25 mouse cellular contexts compared by ENCODE assay signal in genomic region chr1:171230215-171230614, GRCm38 (mm10). TPM values are rescaled to one million over a fixed set of nuclear protein-coding genes. Genes with fewer than 3 reads are reported as not detected.
DNase-seq lines count a peak whose midpoint lies in the region; ATAC-seq lines count a peak whose summit lies in the region.
"Had no signal": no experiment of that assay in that cellular context is flagged by ENCODE, and none has a peak within 500 bp of the region (broad histone marks: within the 10 kb centered on the region; RNA-seq: fewer than 3 reads in every experiment).

No protein-coding gene starts in this region.

- H3K4me3 ChIP-seq in heart, embryonic 10.5 days, result no peak overlapping the region
- H3K4me3 ChIP-seq in heart, embryonic 11.5 days (ENCODE audit: low read depth, low read length), result no peak overlapping the region
- H3K4me3 ChIP-seq in midbrain, embryonic 10.5 days, result no peak overlapping the region
- H3K4me3 ChIP-seq in midbrain, embryonic 15.5 days, result no peak overlapping the region
- H3K4me3 ChIP-seq: erythroblast, embryonic 14.5 days; forebrain, embryonic 15.5 days; hindbrain, embryonic 12.5 days; left cerebral cortex, adult 2 months had no signal

- peaks cover 16% of the 10 kb centered on the region for H3K36me3 ChIP-seq in heart, embryonic 10.5 days
- H3K36me3 ChIP-seq in heart, embryonic 11.5 days (ENCODE audit: control insufficient read depth, insufficient read depth, low read length), result peaks cover 8% of the 10 kb centered on the region; the same call in 1 of the 2 replicates
- H3K36me3 ChIP-seq in midbrain, embryonic 10.5 days, result peaks cover 20% of the 10 kb centered on the region
- peaks cover 17% of the 10 kb centered on the region for H3K36me3 ChIP-seq in midbrain, embryonic 15.5 days (replicated peaks)

- H3K4me2 ChIP-seq in heart, embryonic 11.5 days, result no peak overlapping the region
- no peak overlapping the region for H3K4me2 ChIP-seq in midbrain, embryonic 15.5 days
- H3K4me2 ChIP-seq: forebrain, embryonic 15.5 days; hindbrain, embryonic 12.5 days had no signal

- peak overlapping the region; percentile 16; the same call in 1 of the 2 replicates for H3K27ac ChIP-seq in heart, embryonic 10.5 days
- no peak overlapping the region for H3K27ac ChIP-seq in heart, embryonic 11.5 days (ENCODE audit: low read depth, low read length)
- H3K27ac ChIP-seq in midbrain, embryonic 10.5 days (replicated peaks), result peak overlapping the region; percentile 59
- no peak overlapping the region for H3K27ac ChIP-seq in midbrain, embryonic 15.5 days
- H3K27ac ChIP-seq: forebrain, embryonic 15.5 days; hindbrain, embryonic 12.5 days; left cerebral cortex, adult 2 months had no signal

- ATAC-seq in heart, embryonic 11.5 days (replicated peaks; ENCODE audit: insufficient number of reproducible peaks, low FRiP score, low TSS enrichment), result no peak
- no peak for ATAC-seq in midbrain, embryonic 15.5 days (replicated peaks)
- no peak for ATAC-seq in megakaryocyte progenitor cell, adult 5-6 weeks (replicated peaks; ENCODE audit: poor library complexity)
- ATAC-seq: forebrain, embryonic 15.5 days; intestine, embryonic 16.5 days; lung, postnatal 0 days; midbrain, embryonic 16.5 days had no signal

- H3K27me3 ChIP-seq in heart, embryonic 10.5 days (ENCODE audit: insufficient read depth, poor library complexity, severe bottlenecking), result no peaks in the 10 kb centered on the region
- H3K27me3 ChIP-seq in heart, embryonic 11.5 days (ENCODE audit: control insufficient read depth, insufficient read depth, low read length), result no peaks in the 10 kb centered on the region
- no peaks in the 10 kb centered on the region for H3K27me3 ChIP-seq in midbrain, embryonic 10.5 days (ENCODE audit: low read depth, poor library complexity, severe bottlenecking)
- no peaks in the 10 kb centered on the region for H3K27me3 ChIP-seq in midbrain, embryonic 15.5 days (replicated peaks)
- H3K27me3 ChIP-seq: forebrain, embryonic 15.5 days; hindbrain, embryonic 12.5 days had no signal

- 78% methylated on average over 3 of the region's 3 CpGs for WGBS in heart, embryonic 10.5 days
- WGBS in heart, embryonic 11.5 days (ENCODE audit: insufficient replicate concordance), result 72% methylated on average over 3 of the region's 3 CpGs
- 53% methylated on average over 3 of the region's 3 CpGs for WGBS in midbrain, embryonic 10.5 days
- WGBS in midbrain, embryonic 15.5 days, result 50% methylated on average over 3 of the region's 3 CpGs

- H3K9ac ChIP-seq in heart, embryonic 11.5 days (ENCODE audit: low read depth, low read length), result no peak overlapping the region
- H3K9ac ChIP-seq in midbrain, embryonic 15.5 days, result no peak overlapping the region
- H3K9ac ChIP-seq: forebrain, embryonic 15.5 days; hindbrain, embryonic 12.5 days had no signal

- H3K9me3 ChIP-seq in heart, embryonic 10.5 days, result no peaks in the 10 kb centered on the region
- H3K9me3 ChIP-seq in heart, embryonic 11.5 days (replicated peaks; ENCODE audit: control insufficient read depth, low read length), result no peaks in the 10 kb centered on the region
- H3K9me3 ChIP-seq in midbrain, embryonic 10.5 days (replicated peaks), result no peaks in the 10 kb centered on the region
- no peaks in the 10 kb centered on the region for H3K9me3 ChIP-seq in midbrain, embryonic 15.5 days
- H3K9me3 ChIP-seq: forebrain, embryonic 15.5 days; hindbrain, embryonic 12.5 days had no signal

- DNase-seq in heart, embryonic 10.5 days (ENCODE audit: low spot score), result no peak
- DNase-seq in midbrain, embryonic 10.5 days (ENCODE audit: low spot score), result no peak
- DNase-seq in forelimb bud, embryonic 11.5 days (ENCODE audit: low read depth, low spot score), result peak; percentile 72
- peak; percentile 17 for DNase-seq in mesoderm, embryonic 11.5 days (ENCODE audit: low read depth, low spot score)
- DNase-seq in right cerebral cortex, adult 18-20 months, result no peak
- DNase-seq: B cell, adult 2 months; cerebellum, adult 9-11 months; gastrocnemius, postnatal 25 days; heart, postnatal 10 days; kidney, postnatal 25 days; thymus, postnatal 14 days had no signal

- H3K4me1 ChIP-seq in heart, embryonic 10.5 days, result peaks cover 25% of the 10 kb centered on the region
- peaks cover 8% of the 10 kb centered on the region; the same call in 1 of the 2 replicates for H3K4me1 ChIP-seq in heart, embryonic 11.5 days (ENCODE audit: control insufficient read depth, insufficient read depth, low read length)
- H3K4me1 ChIP-seq in midbrain, embryonic 10.5 days, result peaks cover 31% of the 10 kb centered on the region
- H3K4me1 ChIP-seq in midbrain, embryonic 15.5 days, result no peaks in the 10 kb centered on the region
- H3K4me1 ChIP-seq: forebrain, embryonic 15.5 days had no signal

RNA-seq across cellular contexts. Expression of gene Fcer1g, which starts 4.0 kb away (rescaled TPM):
- polyA plus RNA-seq in heart, embryonic 10.5 days (2016; fragmentation: Nextera tagmentation; extraction: Ambion mirVana), result 4.9 and 12.1 TPM in 2 replicates
- 12.1 and 18.4 TPM in 2 replicates for polyA plus RNA-seq in heart, embryonic 11.5 days (2014; fragmentation: Nextera tagmentation; extraction: Ambion mirVana)
- 12.7 and 21.1 TPM in 2 replicates for polyA plus RNA-seq in midbrain, embryonic 10.5 days (2016; fragmentation: Nextera tagmentation; extraction: Ambion mirVana)
- 27.3 and 33.2 TPM in 2 replicates for polyA plus RNA-seq in midbrain, embryonic 15.5 days (2015; fragmentation: Nextera tagmentation; extraction: Ambion mirVana)
- total RNA-seq in megakaryocyte progenitor cell, adult 5-6 weeks (2015), result 293 and 379 TPM in 2 replicates
- 101 and 178 TPM in 2 replicates for total RNA-seq in megakaryocyte progenitor cell, adult 5-6 weeks (2017)

RNA-seq across cellular contexts. Expression of gene Apoa2, which starts 5.4 kb away (rescaled TPM):
- polyA plus RNA-seq in heart, embryonic 10.5 days (2016; fragmentation: Nextera tagmentation; extraction: Ambion mirVana), result 16.2 and 315 TPM in 2 replicates
- polyA plus RNA-seq in heart, embryonic 11.5 days (2014; fragmentation: Nextera tagmentation; extraction: Ambion mirVana), result 13.6 and 55.4 TPM in 2 replicates
- polyA plus RNA-seq in midbrain, embryonic 10.5 days (2016; fragmentation: Nextera tagmentation; extraction: Ambion mirVana), result 4.1 and 4.4 TPM in 2 replicates
- polyA plus RNA-seq in midbrain, embryonic 15.5 days (2015; fragmentation: Nextera tagmentation; extraction: Ambion mirVana), result 3.4 and 11.6 TPM in 2 replicates
- 0.94 and 2.3 TPM in 2 replicates for total RNA-seq in megakaryocyte progenitor cell, adult 5-6 weeks (2015)
- total RNA-seq in megakaryocyte progenitor cell, adult 5-6 weeks (2017), result not detected in 2 replicates
- total RNA-seq: gastrocnemius, postnatal 25 days; megakaryocyte, adult 5-6 weeks; neutrophil, adult 5-6 weeks had no signal

RNA-seq across cellular contexts. Expression of gene Tomm40l, which starts 7.9 kb away (rescaled TPM):
- 41.8 and 53.7 TPM in 2 replicates for polyA plus RNA-seq in heart, embryonic 10.5 days (2016; fragmentation: Nextera tagmentation; extraction: Ambion mirVana)
- 44.1 and 53.2 TPM in 2 replicates for polyA plus RNA-seq in heart, embryonic 11.5 days (2014; fragmentation: Nextera tagmentation; extraction: Ambion mirVana)
- polyA plus RNA-seq in midbrain, embryonic 10.5 days (2016; fragmentation: Nextera tagmentation; extraction: Ambion mirVana), result 32.2 and 34.7 TPM in 2 replicates
- 48.1 and 56.5 TPM in 2 replicates for polyA plus RNA-seq in midbrain, embryonic 15.5 days (2015; fragmentation: Nextera tagmentation; extraction: Ambion mirVana)
- 13.0 and 15.4 TPM in 2 replicates for total RNA-seq in megakaryocyte progenitor cell, adult 5-6 weeks (2015)
- 18.2 and 25.7 TPM in 2 replicates for total RNA-seq in megakaryocyte progenitor cell, adult 5-6 weeks (2017)

RNA-seq across cellular contexts. Expression of gene Nr1i3, which starts 16.4 kb away (rescaled TPM):
- polyA plus RNA-seq in heart, embryonic 10.5 days (2016; fragmentation: Nextera tagmentation; extraction: Ambion mirVana), result 0.14 and 0.28 TPM in 2 replicates
- 0.11 and 0.19 TPM in 2 replicates for polyA plus RNA-seq in heart, embryonic 11.5 days (2014; fragmentation: Nextera tagmentation; extraction: Ambion mirVana)
- 0.28 and 0.36 TPM in 2 replicates for polyA plus RNA-seq in midbrain, embryonic 10.5 days (2016; fragmentation: Nextera tagmentation; extraction: Ambion mirVana)
- 0.23 and 0.34 TPM in 2 replicates for polyA plus RNA-seq in midbrain, embryonic 15.5 days (2015; fragmentation: Nextera tagmentation; extraction: Ambion mirVana)
- not detected in 2 replicates for total RNA-seq in megakaryocyte progenitor cell, adult 5-6 weeks (2015)
- 0.12 and 0.17 TPM in 2 replicates for total RNA-seq in megakaryocyte progenitor cell, adult 5-6 weeks (2017)
- total RNA-seq: adrenal gland, adult 18-20 months; gastrocnemius, postnatal 25 days; heart, adult 8-10 months; heart, postnatal 10 days; neutrophil, adult 5-6 weeks had no signal
- polyA plus RNA-seq: erythroblast, embryonic 14.5 days had no signal

RNA-seq across cellular contexts. Expression of gene Adamts4, which starts 20.0 kb away (rescaled TPM):
- polyA plus RNA-seq in heart, embryonic 10.5 days (2016; fragmentation: Nextera tagmentation; extraction: Ambion mirVana), result 2.6 and 2.8 TPM in 2 replicates
- 1.5 and 1.7 TPM in 2 replicates for polyA plus RNA-seq in heart, embryonic 11.5 days (2014; fragmentation: Nextera tagmentation; extraction: Ambion mirVana)
- polyA plus RNA-seq in midbrain, embryonic 10.5 days (2016; fragmentation: Nextera tagmentation; extraction: Ambion mirVana), result 9.9 and 10.9 TPM in 2 replicates
- polyA plus RNA-seq in midbrain, embryonic 15.5 days (2015; fragmentation: Nextera tagmentation; extraction: Ambion mirVana), result 7.0 and 7.1 TPM in 2 replicates
- total RNA-seq in megakaryocyte progenitor cell, adult 5-6 weeks (2015), result not detected in 2 replicates
- not detected in 2 replicates for total RNA-seq in megakaryocyte progenitor cell, adult 5-6 weeks (2017)
- total RNA-seq: megakaryocyte, adult 5-6 weeks had no signal
- polyA plus RNA-seq: erythroblast, embryonic 14.5 days had no signal

Comparison
In these comparisons a context has a peak if more than half of its experiments do, and no peak if none do; other contexts are left out.
1. H3K27ac ChIP-seq: peak in heart, embryonic 10.5 days (single experiment) and midbrain, embryonic 10.5 days (single experiment); none in heart, embryonic 11.5 days (single experiment) and midbrain, embryonic 15.5 days (single experiment).
2. DNase-seq: peak in forelimb bud, embryonic 11.5 days (single experiment) and mesoderm, embryonic 11.5 days (single experiment); none in heart, embryonic 10.5 days (single experiment), midbrain, embryonic 10.5 days (single experiment) and right cerebral cortex, adult 18-20 months (single experiment).